Mouse (Mus musculus) heart, postnatal 0 days (tissue): ENCODE measurements around the gene Dcps.

Source experiments
- CTCF ChIP-seq: IDR thresholded peaks from 2 replicates; pipeline ENCODE4 v1.5.1; 2016; ENCODE audit warnings: antibody characterized with exemption, control low read depth, low read depth
- EP300 ChIP-seq: IDR thresholded peaks from 2 replicates; pipeline ENCODE4 v1.6.1; 2016; ENCODE audit warnings: antibody characterized with exemption, low read depth

- TF ChIP-seq CTCF, result no peak
- TF ChIP-seq EP300, result no peak
Observed at GRCm38 (mm10) chr9:35182832-35183231, 7.0 kb upstream of the Dcps start.
